Mouse (Mus musculus) limb, embryonic 12.5 days (tissue): ENCODE data around the gene Retreg1. TPM values are rescaled to one million over a fixed set of nuclear protein-coding genes. Genes with fewer than 3 reads are reported as not detected.

ENCODE experiments used
- ATAC-seq: fragments of 200-750 bp; cut with Nextera tagmentation; 2 replicates; pipeline ENCODE4 v1.8.0; 2017; ENCODE audit warnings: low read depth, moderate TSS enrichment; ENCODE audit not compliant: insufficient number of reproducible peaks, insufficient read depth, low FRiP score, low TSS enrichment
- H3K27ac ChIP-seq: fragments of 300-500 bp; sonication (generic); 2 replicates; pipeline ENCODE4 v1.5.1; 2016; ENCODE audit warnings: mild to moderate bottlenecking, moderate library complexity
- H3K27me3 ChIP-seq: fragments of 300-500 bp; sonication (generic); 2 replicates; pipeline ENCODE4 v1.6.1; 2016; ENCODE audit warnings: mild to moderate bottlenecking, moderate library complexity
- H3K36me3 ChIP-seq: fragments of 300-500 bp; sonication (generic); 2 replicates; pipeline ENCODE4 v1.6.1; 2016; ENCODE audit warnings: mild to moderate bottlenecking, moderate library complexity
- H3K4me1 ChIP-seq: fragments of 300-500 bp; sonication (generic); replicated peaks from 2 replicates; pipeline ENCODE4 v1.6.1; 2016
- H3K4me2 ChIP-seq: fragments of 300-500 bp; sonication (generic); 2 replicates; pipeline ENCODE4 v1.6.1; 2016; ENCODE audit warnings: mild to moderate bottlenecking, moderate library complexity
- H3K4me3 ChIP-seq: fragments of 300-500 bp; sonication (generic); replicated peaks from 2 replicates; pipeline ENCODE4 v1.5.1; 2016; ENCODE audit warnings: mild to moderate bottlenecking
- H3K9ac ChIP-seq: fragments of 300-500 bp; sonication (generic); replicated peaks from 2 replicates; pipeline ENCODE4 v1.6.1; 2016; ENCODE audit warnings: mild to moderate bottlenecking, moderate library complexity
- H3K9me3 ChIP-seq: fragments of 300-500 bp; sonication (generic); 2 replicates; pipeline ENCODE4 v1.6.1; 2016; ENCODE audit warnings: mild to moderate bottlenecking, moderate library complexity
- WGBS: fragments of 180-500 bp; shearing (Covaris S2); methylation state at CpG from one replicate; pipeline ENCODE4 v1.1.7; 2016; 5-methylcytosine and 5-hydroxymethylcytosine counted together
- polyA plus RNA-seq: library from polyadenylated mRNA; unstranded; fragments of >200 nt; fragmentation: Nextera tagmentation; extraction: Ambion mirVana; gene quantifications from 2 replicates; pipeline ENCODE4 v1.2.1, GENCODE M21; 2016

Retreg1 gene
- polyA plus RNA-seq, result 3.2 and 3.4 TPM in 2 replicates

GRCm38 (mm10) chr15:25843086-25843991 is at the start of gene Retreg1:
Retreg1 (plus strand) TSS chr15:25843180.
- Histone ChIP-seq H3K36me3 (no peaks in the 10 kb centered on the region), H3K9ac (peak within 1 kb of the TSS; percentile 76), H3K27me3 (peaks cover 31% of the 10 kb centered on the region), H3K9me3 (no peaks in the 10 kb centered on the region), H3K4me1 (peaks cover 9% of the 10 kb centered on the region), H3K27ac (no peak within 1 kb of the TSS), H3K4me2 (peak within 1 kb of the TSS; percentile 93), H3K4me3 (peak within 1 kb of the TSS; percentile 73)
- ATAC-seq, result peak; percentile 65; the same call in 1 of the 2 replicates
- under 1% methylated on average over 65 of the region's 72 CpGs for WGBS

- no peak overlapping the region for H3K4me2 ChIP-seq
- no peak for ATAC-seq
- 0 out of 2 replicates have a peak overlapping the region, but pooled peaks have one; percentile 47 for H3K27ac ChIP-seq
- WGBS, result 59% methylated on average over 8 of the region's 8 CpGs
- H3K4me3 ChIP-seq, result no peak overlapping the region
- no peaks in the 10 kb centered on the region for H3K9me3 ChIP-seq
- H3K4me1 ChIP-seq, result peaks cover 10% of the 10 kb centered on the region
- H3K36me3 ChIP-seq, result peaks cover 92% of the 10 kb centered on the region
- H3K27me3 ChIP-seq, result no peaks in the 10 kb centered on the region
- no peak overlapping the region for H3K9ac ChIP-seq
These were observed 48.9 kb upstream of the Retreg1 start for GRCm38 (mm10) chr15:25794123-25794522.

- Histone ChIP-seq H3K9ac (no peak overlapping the region), H3K36me3 (peaks cover 92% of the 10 kb centered on the region), H3K27me3 (no peaks in the 10 kb centered on the region), H3K9me3 (no peaks in the 10 kb centered on the region), H3K4me3 (no peak overlapping the region), H3K4me1 (peaks cover 10% of the 10 kb centered on the region), H3K4me2 (no peak overlapping the region), H3K27ac (no peak overlapping the region)
- no peak for ATAC-seq
- 92% methylated on average over 9 of the region's 9 CpGs for WGBS
These were observed 47.5 kb upstream of the Retreg1 start for GRCm38 (mm10) chr15:25795496-25795895.

- H3K36me3 ChIP-seq, result peaks cover 93% of the 10 kb centered on the region
These were observed 46.6 kb upstream of the Retreg1 start for GRCm38 (mm10) chr15:25796353-25796752.

GRCm38 (mm10) chr15:25797179-25797578 is 45.8 kb upstream of the Retreg1 start:
- Histone ChIP-seq H3K4me2 (no peak overlapping the region), H3K27ac (no peak overlapping the region), H3K4me1 (peaks cover 10% of the 10 kb centered on the region), H3K4me3 (no peak overlapping the region), H3K36me3 (peaks cover 93% of the 10 kb centered on the region), H3K27me3 (no peaks in the 10 kb centered on the region), H3K9me3 (no peaks in the 10 kb centered on the region), H3K9ac (no peak overlapping the region)
- ATAC-seq, result no peak
- WGBS, result 78% methylated on average over 8 of the region's 8 CpGs

More at GRCm38 (mm10) chr15:25796353-25796752, 46.6 kb upstream of the Retreg1 start:
- Histone ChIP-seq H3K27me3 (no peaks in the 10 kb centered on the region), H3K9me3 (no peaks in the 10 kb centered on the region), H3K4me3 (no peak overlapping the region), H3K27ac (no peak overlapping the region), H3K4me2 (no peak overlapping the region), H3K4me1 (peaks cover 10% of the 10 kb centered on the region), H3K9ac (no peak overlapping the region)
- ATAC-seq, result no peak
- WGBS, result 51% methylated on average over 3 of the region's 3 CpGs

- no peaks in the 10 kb centered on the region for H3K27me3 ChIP-seq
- H3K4me3 ChIP-seq, result no peak overlapping the region
- no peak overlapping the region for H3K27ac ChIP-seq
- peaks cover 13% of the 10 kb centered on the region for H3K4me1 ChIP-seq
- H3K9me3 ChIP-seq, result no peaks in the 10 kb centered on the region
- H3K4me2 ChIP-seq, result no peak overlapping the region
- H3K36me3 ChIP-seq, result peaks cover 95% of the 10 kb centered on the region
- WGBS, result 84% methylated on average over 1 of the region's 1 CpGs
- no peak for ATAC-seq
- H3K9ac ChIP-seq, result no peak overlapping the region
These were observed 45.1 kb upstream of the Retreg1 start for GRCm38 (mm10) chr15:25797888-25798287.

- Histone ChIP-seq H3K27ac (no peak overlapping the region), H3K4me1 (peaks cover 11% of the 10 kb centered on the region; the same call in 1 of the 2 replicates), H3K4me3 (no peak overlapping the region), H3K9me3 (no peaks in the 10 kb centered on the region), H3K36me3 (peaks cover 97% of the 10 kb centered on the region), H3K4me2 (no peak overlapping the region), H3K27me3 (no peaks in the 10 kb centered on the region), H3K9ac (no peak overlapping the region)
- no peak for ATAC-seq
- WGBS, result 85% methylated on average over 5 of the region's 5 CpGs
These were observed 41.3 kb upstream of the Retreg1 start for GRCm38 (mm10) chr15:25801726-25802125.

- Histone ChIP-seq H3K4me2 (no peak overlapping the region), H3K27me3 (no peaks in the 10 kb centered on the region), H3K27ac (no peak overlapping the region), H3K4me1 (peaks cover 11% of the 10 kb centered on the region; the same call in 1 of the 2 replicates), H3K4me3 (no peak overlapping the region), H3K9me3 (no peaks in the 10 kb centered on the region), H3K36me3 (peaks cover 97% of the 10 kb centered on the region), H3K9ac (no peak overlapping the region)
- WGBS, result 91% methylated on average over 8 of the region's 8 CpGs
- ATAC-seq, result no peak
These were observed 40.8 kb upstream of the Retreg1 start for GRCm38 (mm10) chr15:25802194-25802593.

- Histone ChIP-seq H3K4me2 (no peak overlapping the region), H3K9ac (no peak overlapping the region), H3K27ac (peak overlapping the region; percentile 17; the same call in 1 of the 2 replicates), H3K4me3 (no peak overlapping the region), H3K9me3 (no peaks in the 10 kb centered on the region), H3K36me3 (peaks cover 97% of the 10 kb centered on the region), H3K4me1 (peaks cover 11% of the 10 kb centered on the region; the same call in 1 of the 2 replicates), H3K27me3 (no peaks in the 10 kb centered on the region)
- 39% methylated on average over 15 of the region's 15 CpGs for WGBS
- ATAC-seq, result peak; percentile 18; the same call in 1 of the 2 replicates
These were observed 39.9 kb upstream of the Retreg1 start for GRCm38 (mm10) chr15:25803111-25803510.

GRCm38 (mm10) chr15:25805336-25806110 is 37.5 kb upstream of the Retreg1 start:
- WGBS, result 84% methylated on average over 21 of the region's 21 CpGs
- Histone ChIP-seq H3K36me3 (peaks cover 98% of the 10 kb centered on the region), H3K4me1 (peaks cover 11% of the 10 kb centered on the region; the same call in 1 of the 2 replicates), H3K27me3 (no peaks in the 10 kb centered on the region), H3K9me3 (no peaks in the 10 kb centered on the region), H3K27ac (no peak overlapping the region), H3K4me3 (no peak overlapping the region), H3K9ac (no peak overlapping the region), H3K4me2 (no peak overlapping the region)
- ATAC-seq, result no peak

- Histone ChIP-seq H3K27ac (no peak overlapping the region), H3K36me3 (peaks cover 98% of the 10 kb centered on the region)
- no peak for ATAC-seq
These were observed 36.6 kb upstream of the Retreg1 start for GRCm38 (mm10) chr15:25806363-25806762.

More at GRCm38 (mm10) chr15:25806363-25806762, 36.6 kb upstream of the Retreg1 start:
- Histone ChIP-seq H3K4me2 (no peak overlapping the region), H3K4me1 (peaks cover 11% of the 10 kb centered on the region; the same call in 1 of the 2 replicates), H3K9ac (no peak overlapping the region), H3K4me3 (no peak overlapping the region), H3K27me3 (no peaks in the 10 kb centered on the region), H3K9me3 (no peaks in the 10 kb centered on the region)
- whole genome bisulfite sequencing, result 86% methylated on average over 17 of the region's 17 CpGs
